Mouse (Mus musculus) right cerebral cortex, postnatal 10 days (tissue): ENCODE data around the gene Zfp169.
"Not testable (repeated sequence)": the region's sequence is repeated elsewhere in the genome, so short reads cannot be mapped to it uniquely, and the experiment has no call there.

Source experiments
- DNase-seq, 2 experiments: peaks; one replicate each; pipeline ENCODE4 v3.0.0; 2021; ENCODE audit warnings: low spot score in 2 of 2

Gene Zfp169

DNA sequence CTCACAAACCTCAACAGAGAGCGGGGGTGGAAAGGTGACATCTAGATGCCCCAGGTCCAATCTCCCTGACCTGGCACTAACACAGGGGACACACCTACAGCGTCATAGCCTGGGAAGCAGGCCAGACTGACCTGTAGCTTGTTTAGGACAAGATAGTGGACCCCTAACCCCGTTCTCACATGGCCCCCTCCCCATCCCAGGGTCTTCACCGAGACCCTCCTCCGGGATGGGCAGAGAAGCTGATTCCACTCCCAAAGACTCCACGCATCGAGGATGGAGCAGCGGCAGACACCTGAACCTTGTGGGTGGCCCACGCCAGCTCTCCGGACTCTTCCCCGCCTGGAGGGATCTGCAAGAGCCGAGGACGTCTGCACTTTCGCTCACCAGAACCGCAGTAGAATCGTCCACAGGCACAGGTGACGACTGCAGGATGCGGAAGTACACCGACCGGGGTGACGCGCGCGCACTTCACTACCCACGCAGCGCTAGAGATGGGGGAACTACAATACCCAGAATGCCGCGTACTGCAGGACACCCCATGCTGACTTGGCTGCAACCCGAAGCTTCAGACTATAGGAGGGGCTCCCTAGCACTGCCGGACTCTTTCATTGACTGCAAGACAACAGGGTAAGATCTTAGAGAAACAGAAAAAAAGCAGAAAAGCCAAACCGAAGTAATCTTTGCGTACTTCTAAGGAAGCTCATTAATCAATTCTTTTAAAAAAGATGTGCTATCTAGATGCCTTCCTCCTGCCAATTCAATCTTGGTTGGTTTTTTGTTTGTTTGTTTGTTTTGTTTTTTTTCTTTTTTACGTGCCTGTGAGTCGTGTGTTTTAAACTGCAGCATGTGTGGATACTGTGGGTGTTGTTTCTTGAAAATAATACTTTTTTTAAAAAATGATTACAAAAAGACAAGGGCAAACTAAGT lies at the start of gene Zfp169, which contains the start of gene A830005F24Rik:
TSS of gene Zfp169 (minus strand) at position 449 of the 927 bp plus-strand sequence.
TSS of gene A830005F24Rik (plus strand) at position 568 of the 927 bp plus-strand sequence.
- DNase-seq: peak; percentile 94 to 96

DNA sequence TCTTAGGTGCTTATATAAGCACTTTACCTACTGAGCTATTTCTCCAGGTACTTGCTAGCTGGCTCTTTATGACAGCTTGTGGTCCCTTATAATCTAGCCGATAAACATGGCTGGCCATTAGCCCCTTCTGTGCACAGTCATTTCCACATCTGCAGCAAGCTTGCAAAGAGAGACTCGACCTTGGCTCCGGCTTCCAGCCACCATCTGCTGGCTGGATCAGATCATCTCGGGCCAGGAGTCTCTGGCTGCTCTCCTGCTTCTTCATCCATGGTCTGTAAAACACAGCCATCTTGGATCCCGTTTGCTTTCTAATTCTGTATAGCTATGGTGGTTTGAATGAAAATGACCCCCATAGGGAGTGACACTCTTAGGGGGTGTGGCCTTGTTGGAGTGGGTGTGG lies 49.1 kb upstream of the Zfp169 start:
- DNase-seq: no peak

DNA sequence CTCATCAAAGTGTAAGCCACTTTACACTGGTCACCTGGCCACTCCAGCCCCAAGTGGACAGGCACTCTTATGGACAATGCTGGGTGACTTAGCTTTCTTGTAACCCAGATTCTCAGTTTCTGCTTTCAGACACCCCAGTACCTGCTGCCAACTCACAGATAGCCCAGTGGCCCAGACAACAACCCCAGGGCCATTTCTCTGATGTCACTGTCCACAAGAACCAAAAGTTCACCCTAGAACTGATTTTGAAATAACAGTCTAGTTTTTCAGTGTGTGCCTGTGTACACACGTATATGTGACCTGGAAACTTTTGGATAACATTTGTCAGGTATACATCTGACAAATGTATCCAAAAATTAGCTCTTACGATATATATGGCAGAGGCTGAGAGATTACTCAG lies 48.2 kb upstream of the Zfp169 start:
- no peak for DNase-seq

DNA sequence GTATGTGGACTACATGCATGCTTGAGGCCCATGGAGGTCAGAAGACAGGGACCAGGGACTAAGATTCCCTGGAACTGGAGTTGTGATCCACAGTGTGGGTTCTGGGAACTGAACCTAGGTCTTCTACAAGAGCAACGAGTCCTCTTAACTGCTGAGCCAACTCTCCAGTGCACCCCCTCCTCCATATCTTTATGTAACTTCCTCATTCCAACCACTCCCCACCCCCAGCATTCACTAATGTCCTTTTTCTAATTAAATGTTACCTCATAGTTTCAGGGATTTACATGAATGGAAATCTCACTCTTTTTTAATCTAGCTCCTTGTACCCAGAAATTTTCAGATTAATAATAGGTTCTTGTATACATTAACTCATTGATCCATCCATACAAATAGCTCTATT lies 42.7 kb upstream of the Zfp169 start:
- DNase-seq: peak in 1 of 2 experiments; percentile 6

DNA sequence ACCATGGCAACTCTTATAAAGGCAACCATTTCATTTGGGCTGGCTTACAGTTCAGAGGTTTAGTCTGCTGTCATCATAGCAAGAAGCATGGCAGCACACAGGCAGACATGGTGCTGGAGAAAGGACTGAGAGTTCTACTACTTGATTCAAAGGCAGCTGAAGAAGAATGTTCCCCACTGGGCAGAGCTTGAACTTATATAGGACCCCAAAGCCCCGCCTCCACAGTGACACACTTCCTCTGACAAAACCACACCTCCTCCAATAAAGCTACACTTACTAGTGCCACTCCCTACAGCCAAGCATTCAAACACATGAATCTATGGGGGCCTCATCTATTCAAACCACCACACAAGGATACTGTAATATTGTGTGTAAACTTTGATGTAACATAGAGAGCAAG lies 41.3 kb upstream of the Zfp169 start:
- DNase-seq: no peak

DNA sequence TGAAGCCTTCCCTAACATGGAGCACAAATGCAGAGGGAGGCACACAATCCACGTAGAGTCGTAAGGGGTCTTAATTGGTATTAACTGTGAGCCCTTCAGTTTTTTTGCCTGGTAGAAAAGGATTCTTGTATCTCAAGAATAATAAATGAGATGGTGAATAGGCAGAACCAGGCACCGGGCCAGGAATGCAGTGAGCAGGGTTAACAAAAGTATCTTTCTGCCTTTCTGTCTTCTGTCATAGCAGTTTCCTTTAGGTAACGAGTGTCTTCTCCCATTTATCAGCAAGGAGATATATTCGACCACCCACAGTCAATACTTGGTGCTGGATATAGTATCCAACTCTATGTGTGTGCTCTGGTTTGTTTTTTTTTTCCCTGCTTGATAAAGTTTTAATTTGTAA lies 40.3 kb upstream of the Zfp169 start:
- DNase-seq: no peak

DNA sequence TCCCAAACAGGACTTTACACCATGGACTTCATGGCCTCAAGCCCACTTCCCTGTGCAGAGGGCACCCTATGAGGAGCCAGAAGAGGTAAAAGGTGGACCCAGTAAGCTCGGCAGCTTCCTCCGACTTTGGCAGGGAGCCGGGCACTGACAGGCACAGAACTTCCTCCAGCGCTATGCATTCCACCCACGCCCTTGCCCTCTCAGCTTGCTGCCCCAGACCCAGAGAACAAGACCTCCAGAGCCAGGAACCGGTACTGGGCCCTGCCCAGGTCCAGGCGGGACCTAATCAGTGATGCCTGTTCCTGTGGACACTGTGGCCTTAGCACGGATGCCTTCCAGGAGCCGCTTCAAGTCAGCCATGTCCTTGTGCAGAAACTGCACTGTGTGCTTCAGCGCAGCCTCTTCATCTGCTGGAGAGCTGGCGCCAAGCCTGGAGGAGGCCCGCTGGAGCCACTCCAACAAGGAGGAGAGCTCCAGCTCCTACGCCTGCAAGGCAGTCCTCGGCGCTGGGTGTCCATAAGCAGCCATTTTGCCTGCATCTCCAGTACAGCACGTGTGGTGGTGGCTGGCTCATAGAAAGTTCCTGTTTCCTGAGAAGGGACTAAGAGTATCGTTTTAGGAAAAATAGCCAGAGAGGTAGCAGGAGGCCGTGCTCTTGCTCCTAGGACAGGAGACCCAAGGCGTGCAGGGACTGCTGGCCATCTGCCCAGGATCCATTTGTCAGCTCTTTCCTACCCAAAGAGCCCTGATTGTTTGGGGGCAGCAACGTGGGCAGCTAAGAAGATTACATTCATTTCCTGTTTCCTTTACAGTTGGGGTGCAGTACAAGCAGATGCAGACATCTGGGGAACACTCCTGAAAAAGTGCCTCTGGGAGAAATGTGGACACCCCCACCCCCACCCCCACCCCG lies 39.2 kb upstream of the Zfp169 start:
- peak; percentile 96 for DNase-seq

DNA sequence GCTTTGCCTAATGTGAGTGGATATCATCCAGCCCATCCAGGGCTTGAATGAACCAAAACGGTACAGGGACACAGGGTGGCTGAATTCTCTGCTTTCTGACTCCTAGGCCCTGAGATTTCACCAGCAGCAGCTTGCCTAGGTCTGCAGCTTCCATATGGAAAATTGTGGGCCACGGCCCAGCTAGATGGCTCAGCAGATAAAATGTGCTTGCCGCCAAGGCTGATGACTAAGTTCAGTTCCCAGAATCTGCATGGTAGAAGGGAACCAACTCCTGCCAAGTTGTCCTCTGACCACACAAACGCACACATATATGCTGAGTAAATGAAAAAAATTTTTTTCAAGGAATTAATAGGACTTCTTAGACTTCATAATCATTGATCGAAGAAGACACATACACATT lies 35.0 kb upstream of the Zfp169 start:
- no peak for DNase-seq

DNA sequence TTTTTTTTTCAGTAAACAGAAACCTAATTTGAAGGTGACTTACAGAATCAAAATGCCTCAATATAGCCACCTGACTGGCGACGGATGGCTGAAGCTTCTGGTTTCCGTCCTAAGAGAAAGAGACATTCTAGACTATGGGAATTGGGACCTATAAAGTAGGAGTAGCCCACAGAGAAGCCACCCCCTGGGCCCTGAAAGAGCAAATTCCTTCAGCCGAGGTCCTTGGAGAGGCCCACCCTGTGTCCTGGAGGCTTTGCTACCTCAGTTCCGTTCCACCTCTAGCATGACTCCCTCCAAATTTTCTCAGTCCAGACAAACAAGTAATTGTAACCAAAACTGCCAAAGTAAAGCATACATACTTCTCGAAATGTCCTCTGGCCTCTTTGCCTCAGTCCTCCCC lies 34.4 kb upstream of the Zfp169 start:
- DNase-seq: no peak

DNA sequence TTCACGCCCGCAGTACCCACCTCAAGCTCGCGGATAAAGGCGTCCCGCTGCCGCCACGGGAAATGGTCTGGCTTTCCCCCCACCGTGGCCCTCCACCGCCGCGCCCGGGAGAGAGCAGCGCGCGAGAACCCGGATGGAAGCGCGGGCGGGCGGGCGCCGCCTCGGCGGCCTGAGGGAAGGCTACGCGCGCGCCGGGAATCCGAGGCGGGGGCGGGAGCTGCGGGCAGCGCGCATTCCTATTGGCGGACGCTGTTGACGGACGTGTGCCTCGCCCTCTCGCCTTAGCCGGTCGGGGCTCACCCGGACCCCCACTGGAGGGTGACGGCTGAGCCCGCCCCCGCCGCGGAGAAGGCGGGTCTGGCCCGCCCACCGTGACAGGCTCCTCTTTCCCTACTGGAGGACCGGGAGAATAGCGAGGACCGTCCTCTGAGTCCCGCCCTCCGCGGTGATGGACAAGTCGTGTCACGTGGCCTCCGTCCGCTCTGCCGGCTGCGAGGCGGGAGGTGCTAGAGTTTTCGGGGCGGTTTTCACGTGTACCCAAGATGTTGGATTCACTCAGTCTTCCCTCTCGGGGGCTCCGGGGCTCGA lies 33.2 kb upstream of the Zfp169 start:
- peak; percentile 99 to 100 for DNase-seq

DNA sequence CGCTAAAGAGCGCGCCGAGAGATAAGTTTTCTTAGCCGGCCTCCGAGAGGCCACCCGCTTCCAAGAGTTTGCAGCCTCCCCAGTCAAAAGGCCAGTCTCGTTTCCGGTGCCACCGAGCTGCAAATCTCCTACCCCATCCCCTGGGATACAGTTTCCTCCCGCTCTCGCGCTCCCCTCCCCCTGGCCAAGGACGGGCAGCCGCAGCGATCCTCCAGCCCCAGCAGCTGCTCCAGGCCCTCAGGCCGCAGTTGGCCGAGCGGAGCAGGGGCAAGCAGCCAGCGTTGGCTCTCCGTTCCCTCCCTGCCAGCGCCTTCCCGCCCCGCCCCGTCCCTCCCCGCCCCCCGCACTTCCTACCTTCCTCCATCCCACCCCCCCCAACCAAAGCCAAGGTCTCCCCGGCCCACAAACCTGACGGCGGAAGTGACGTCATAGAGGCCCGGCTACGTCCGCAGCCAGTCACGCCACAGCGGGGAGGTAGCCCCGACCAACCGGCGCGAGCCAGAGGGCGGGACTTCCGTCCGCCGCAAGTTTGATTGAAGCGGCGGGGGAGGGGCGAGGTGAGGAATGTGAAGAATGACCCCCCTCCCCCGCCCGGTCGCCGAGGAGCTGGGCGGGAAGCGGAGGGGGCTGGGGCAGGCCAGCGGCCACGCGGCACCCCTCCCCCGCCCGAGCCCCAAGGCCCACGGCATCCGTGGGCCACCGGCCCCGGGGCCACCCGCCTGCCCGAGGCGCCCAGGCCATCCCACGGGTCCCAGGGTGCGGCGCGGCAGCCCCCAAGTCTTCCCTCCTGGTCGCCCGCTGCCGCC lies 32.4 kb upstream of the Zfp169 start:
- peak; percentile 98 to 99 for DNase-seq

DNA sequence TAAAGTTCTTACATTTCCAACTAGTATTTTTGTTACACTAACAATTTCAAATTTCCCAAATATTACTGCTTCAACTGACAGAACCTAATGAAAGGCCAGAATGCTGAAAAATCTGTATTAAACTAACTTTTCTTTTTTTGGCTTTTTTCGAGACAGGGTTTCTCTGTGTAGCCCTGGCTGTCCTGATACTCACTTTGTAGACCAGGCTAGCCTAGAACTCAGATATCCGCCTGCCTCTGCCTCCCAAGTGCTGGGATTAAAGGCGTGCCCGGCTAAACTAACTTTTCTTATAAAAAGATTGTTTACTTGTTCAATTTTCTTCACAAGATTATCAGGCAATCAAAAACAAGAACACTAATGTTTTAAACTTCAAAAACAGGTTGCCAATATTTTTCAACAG lies 31.6 kb upstream of the Zfp169 start:
- DNase-seq: no peak

DNA sequence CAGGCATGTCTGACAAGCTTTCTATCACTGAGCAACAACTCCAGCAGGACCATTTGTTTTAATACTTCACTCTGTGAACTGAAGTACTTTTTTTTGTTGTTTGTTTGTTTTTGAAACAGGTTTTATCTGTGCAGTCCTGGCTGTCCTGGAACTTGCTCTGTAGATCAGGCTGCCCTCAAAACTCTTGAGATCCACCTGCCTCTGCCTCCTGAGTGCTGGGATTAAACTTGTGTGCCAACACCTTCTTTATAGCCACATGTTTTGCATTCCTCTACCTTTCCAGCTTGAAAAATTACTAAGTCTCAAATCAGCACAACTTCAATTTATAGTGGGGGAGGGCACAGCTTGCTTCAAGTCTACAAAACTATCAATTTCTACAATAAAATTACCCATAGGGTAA lies 31.1 kb upstream of the Zfp169 start:
- no peak for DNase-seq

DNA sequence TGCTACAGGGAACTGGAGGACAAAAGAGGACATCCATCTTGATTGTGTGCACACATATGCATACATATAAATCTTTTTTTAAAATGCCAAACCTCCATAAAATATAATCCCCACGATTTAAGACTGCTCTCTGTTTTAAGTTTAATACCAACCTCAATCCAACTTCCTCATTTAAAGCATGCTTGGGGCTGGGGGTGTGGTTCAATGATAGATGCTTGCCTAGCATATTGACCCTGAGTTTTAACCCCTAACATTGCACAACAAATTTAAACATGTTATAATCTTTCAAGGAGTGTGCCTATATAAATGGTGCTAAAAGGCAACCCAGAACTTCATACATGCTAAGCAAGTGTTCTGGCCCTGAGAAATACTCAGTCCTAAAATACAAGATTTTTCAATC lies 27.2 kb upstream of the Zfp169 start:
- DNase-seq: no peak

DNA sequence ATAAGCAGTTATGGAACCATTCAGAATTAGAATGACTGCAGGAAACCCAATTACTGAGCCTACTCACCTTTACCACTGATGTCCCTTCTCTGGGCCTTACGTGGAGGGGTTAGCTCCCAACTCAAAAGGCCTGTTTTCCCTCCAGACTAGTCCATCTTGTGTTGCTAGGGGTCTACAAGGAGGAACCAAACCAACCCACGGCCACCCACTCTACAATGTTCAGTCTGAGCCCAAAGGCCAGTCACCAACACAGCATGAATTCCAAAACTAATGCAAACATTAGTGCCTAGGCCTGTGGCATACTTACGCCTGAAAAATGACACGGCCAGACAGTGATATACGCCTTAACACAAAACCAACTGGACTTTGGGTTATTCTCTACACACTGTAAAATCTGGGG lies 20.2 kb upstream of the Zfp169 start:
- DNase-seq: peak in 1 of 2 experiments; percentile 22

DNA sequence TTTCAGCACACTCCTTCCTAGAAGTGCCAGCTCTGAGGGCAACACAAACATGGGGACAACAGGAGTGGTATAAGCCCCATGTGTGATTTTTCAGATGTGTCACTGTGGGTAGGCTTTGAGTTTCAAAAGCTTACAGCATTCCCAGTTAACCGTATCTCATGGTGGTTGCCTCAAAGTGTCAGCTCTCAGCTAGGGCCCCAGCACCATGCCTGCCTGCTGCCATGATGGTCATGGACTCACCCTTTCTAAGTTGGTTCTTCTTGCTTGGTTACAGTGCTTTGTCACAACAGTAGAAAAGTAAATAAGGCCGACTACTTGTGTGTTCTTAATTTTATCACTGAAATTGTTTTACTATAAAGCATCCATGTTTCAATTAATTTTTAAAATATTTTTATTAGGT lies 18.2 kb upstream of the Zfp169 start:
- no peak for DNase-seq

DNA sequence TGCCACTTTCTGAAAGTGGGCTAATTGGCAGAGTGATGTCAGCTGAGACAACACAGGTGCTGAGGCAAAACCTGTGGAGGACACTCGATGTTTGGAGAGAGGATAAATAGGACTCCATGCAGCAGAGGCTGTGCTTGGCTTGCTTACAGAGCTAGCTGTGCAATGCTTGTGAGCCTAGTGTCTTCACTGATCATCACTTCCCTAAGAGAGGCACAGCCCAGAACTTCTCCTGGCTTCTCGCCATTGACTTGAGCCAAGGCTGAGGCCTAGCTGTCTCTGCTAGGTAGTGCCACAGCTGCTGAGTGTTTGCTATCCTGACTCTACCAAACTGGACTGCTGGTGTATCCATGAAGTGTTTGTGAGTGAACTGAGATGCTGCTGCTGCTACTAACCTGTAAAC lies 17.4 kb upstream of the Zfp169 start:
- DNase-seq: peak; percentile 50 to 61

DNA sequence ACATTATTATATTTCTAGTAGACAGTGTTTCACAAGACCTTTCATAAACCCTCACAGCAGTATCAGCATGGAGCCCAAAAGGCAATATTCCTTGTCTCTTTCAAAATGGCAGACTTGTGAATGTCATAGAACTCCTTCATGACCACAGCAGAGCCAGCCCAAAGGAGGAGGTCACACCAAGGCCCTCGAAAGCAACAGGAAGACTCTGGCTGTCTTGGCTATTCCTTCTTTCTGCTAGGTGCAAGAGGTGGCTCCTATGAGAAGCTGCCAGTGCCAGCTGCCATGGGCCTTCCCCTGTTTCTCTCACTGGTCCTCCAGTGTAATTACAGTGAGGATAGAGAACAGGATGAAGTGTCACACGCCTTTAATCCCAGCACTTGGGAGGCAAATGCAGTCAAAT lies 15.8 kb upstream of the Zfp169 start:
- no peak for DNase-seq

DNA sequence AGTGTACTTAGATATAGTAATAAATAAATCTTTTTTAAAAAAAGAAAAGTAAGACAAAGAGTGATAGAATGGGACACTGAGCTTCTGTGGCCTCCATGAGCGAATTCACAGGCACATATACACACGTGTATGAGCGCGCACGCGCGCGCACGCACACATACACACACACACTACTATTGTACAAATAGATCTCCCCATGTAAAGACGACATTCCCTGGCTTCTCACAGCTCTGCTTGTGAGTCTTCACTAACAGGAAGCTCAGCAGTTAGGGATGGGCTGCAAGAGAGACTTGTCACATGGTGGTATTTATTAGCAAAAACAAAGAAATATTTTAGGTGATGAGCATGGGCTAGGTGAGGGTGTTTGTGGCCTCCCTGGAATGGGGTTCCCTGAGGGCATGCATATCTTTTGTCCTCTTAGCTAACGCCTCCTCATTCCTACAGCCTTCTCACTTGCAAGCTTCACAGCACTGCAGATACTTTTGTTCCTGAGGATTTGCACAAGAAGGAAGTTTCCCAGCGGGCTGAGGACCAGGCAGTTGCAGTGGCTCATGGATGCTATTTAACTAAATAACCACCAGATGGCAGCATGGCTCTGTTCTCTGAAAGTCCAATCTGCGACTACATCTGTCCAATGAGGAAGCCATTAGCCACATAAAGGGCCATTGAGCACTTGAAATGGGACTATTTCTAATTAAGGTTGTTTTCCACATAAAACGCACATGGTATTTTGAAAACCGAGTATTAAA lies 15.0 kb upstream of the Zfp169 start:
- DNase-seq: peak; percentile 81

DNA sequence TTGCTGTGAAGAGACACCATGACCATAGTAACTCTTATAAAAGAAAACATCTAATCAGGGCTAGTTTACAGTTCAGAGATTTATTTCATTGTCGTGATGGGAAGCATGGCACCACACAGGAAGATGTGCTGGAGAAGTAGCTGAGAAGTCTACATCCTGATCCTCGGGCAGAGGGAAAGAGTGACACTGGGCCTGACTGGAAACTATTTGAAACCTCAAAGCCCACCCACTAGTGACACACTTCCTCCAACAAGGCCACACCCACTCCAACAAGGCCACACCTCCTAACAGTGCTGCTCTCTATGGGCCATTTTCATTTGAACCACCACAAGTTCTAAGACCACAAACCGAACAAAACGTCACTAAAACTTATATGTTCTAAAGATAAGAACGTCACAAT lies 12.5 kb upstream of the Zfp169 start:
- DNase-seq: peak in 1 of 2 experiments; percentile 7

DNA sequence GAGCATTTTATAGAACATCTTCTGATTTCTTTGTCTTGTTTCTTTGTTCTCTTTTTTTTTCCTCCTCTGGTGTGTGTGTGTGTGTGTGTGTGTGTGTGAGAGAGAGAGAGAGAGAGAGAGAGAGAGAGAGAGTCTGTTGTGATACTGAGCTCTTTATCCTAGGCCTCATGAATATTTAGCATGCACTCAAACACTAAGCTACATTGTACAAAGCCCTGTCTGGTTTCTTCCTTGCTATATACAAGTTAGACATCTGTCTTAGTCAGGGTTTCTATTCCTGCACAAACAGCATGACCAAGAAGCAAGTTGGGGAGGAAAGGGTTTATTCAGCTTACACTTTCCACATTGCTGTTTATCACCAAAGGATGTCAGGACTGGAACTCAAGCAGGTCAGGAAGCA lies 5.9 kb upstream of the Zfp169 start:
- DNase-seq: not testable (repeated sequence)
